ENCODE assay signal across 8 mouse cellular contexts in the genomic region with DNA sequence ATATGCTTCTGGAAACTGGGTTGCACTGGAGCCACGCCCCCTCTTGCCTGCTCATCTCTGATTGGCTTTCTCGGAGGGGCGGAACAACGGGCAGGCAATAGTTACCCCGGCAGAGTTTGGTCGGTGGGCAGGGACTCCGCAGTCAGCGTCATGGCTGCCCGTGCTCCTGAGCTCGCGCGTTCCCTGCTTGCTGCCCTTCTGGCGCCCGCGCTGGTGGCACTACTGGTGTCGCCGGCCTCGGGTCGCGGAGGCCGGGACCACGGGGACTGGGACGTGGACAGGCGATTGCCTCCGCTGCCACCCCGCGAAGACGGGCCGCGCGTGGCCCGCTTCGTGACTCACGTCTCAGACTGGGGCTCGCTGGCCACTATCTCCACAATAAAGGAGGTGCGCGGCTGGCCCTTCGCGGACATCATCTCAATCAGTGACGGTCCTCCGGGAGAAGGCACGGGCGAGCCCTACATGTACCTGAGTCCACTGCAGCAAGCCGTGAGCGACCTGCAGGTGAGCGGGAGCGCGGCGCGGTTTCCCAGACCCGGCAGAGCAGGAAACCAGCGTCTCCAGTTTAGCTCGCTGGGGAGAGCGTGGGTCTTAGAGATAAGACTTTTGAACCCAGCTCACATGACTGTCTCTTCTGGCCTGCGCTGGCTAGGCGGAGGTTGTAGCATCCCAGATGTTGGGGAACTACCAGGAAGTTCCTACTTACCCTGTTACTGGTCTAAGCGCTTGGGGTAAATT. TPM values are rescaled to one million over a fixed set of nuclear protein-coding genes. Genes with fewer than 3 reads are reported as not detected.
A peak's percentile ranks its signal among the peaks of the same experiment; 100 is the strongest.
DNase-seq lines count a peak whose midpoint lies in the region; ATAC-seq and TF ChIP-seq lines count a peak whose summit lies in the region.

Creg1 (plus strand) TSS at position 112 of the 738 bp plus-strand sequence.

- H3K4me1 ChIP-seq in bone marrow, adult 2 months (ENCODE audit: control insufficient read depth, insufficient read depth, low read length): peaks cover 9% of the 10 kb centered on the region
- H3K4me1 ChIP-seq in embryonic facial prominence, embryonic 15.5 days: peaks cover 11% of the 10 kb centered on the region
- H3K4me1 ChIP-seq in kidney, embryonic 15.5 days: peaks cover 30% of the 10 kb centered on the region

- no peaks in the 10 kb centered on the region for H3K9me3 ChIP-seq in embryonic facial prominence, embryonic 15.5 days (replicated peaks)
- H3K9me3 ChIP-seq in kidney, embryonic 15.5 days (replicated peaks): no peaks in the 10 kb centered on the region

- H3K4me3 ChIP-seq in bone marrow, adult 2 months (replicated peaks; ENCODE audit: control insufficient read depth, low read depth, low read length): peak within 1 kb of the TSS; percentile 92
- peak within 1 kb of the TSS; percentile 78 for H3K4me3 ChIP-seq in embryonic facial prominence, embryonic 15.5 days (replicated peaks)
- H3K4me3 ChIP-seq in kidney, embryonic 15.5 days (replicated peaks): peak within 1 kb of the TSS; percentile 86

- TF ChIP-seq CTCF in bone marrow, adult 2 months (IDR thresholded peaks at IDR 0.05; ENCODE audit: control insufficient read depth, insufficient read depth, low read length): no peak

- whole genome bisulfite sequencing in bone marrow, adult 2 months: under 1% methylated on average over 57 of the region's 57 CpGs
- under 1% methylated on average over 57 of the region's 57 CpGs for WGBS in embryonic facial prominence, embryonic 15.5 days
- WGBS in kidney, embryonic 15.5 days: under 1% methylated on average over 57 of the region's 57 CpGs

- peak; percentile 96 for ATAC-seq in embryonic facial prominence, embryonic 15.5 days (ENCODE audit: insufficient number of reproducible peaks, low FRiP score, low TSS enrichment, low read depth)
- ATAC-seq in kidney, embryonic 15.5 days (replicated peaks; ENCODE audit: low FRiP score): peak; percentile 97
- peak; percentile 93 for ATAC-seq in monocyte, adult 5-6 weeks (replicated peaks; ENCODE audit: insufficient number of reproducible peaks, low FRiP score, low TSS enrichment, poor library complexity, severe bottlenecking)

- peak; percentile 99 for TF ChIP-seq POLR2A in bone marrow, adult 2 months (IDR thresholded peaks at IDR 0.05; ENCODE audit: borderline replicate concordance, control insufficient read depth, low read depth, low read length)

- H3K9ac ChIP-seq in embryonic facial prominence, embryonic 15.5 days: peak within 1 kb of the TSS; percentile 51
- peak within 1 kb of the TSS; percentile 73 for H3K9ac ChIP-seq in kidney, embryonic 15.5 days

- H3K27ac ChIP-seq in bone marrow, adult 2 months (ENCODE audit: control insufficient read depth, insufficient read depth, low read depth, low read length, poor library complexity): peak within 1 kb of the TSS; percentile 90
- no peak within 1 kb of the TSS for H3K27ac ChIP-seq in embryonic facial prominence, embryonic 15.5 days (replicated peaks)
- peak within 1 kb of the TSS; percentile 75 for H3K27ac ChIP-seq in kidney, embryonic 15.5 days

- peak within 1 kb of the TSS; percentile 91 for H3K4me2 ChIP-seq in embryonic facial prominence, embryonic 15.5 days (replicated peaks)
- peak within 1 kb of the TSS; percentile 94 for H3K4me2 ChIP-seq in kidney, embryonic 15.5 days

- DNase-seq in 416B (ENCODE audit: low read depth) (peak; percentile 95), liver (peak; percentile 98)
- DNase-seq in heart, adult 9 months (ENCODE audit: low spot score in 2 of 2): peak; percentile 95
- peak; percentile 95 to 97 for DNase-seq in spleen, postnatal 4 days (ENCODE audit: low spot score in 2 of 2)

- H3K27me3 ChIP-seq in embryonic facial prominence, embryonic 15.5 days: no peaks in the 10 kb centered on the region
- H3K27me3 ChIP-seq in kidney, embryonic 15.5 days: peaks cover 22% of the 10 kb centered on the region

- no peaks in the 10 kb centered on the region for H3K36me3 ChIP-seq in embryonic facial prominence, embryonic 15.5 days
- H3K36me3 ChIP-seq in kidney, embryonic 15.5 days: no peaks in the 10 kb centered on the region

RNA-seq across cellular contexts. Expression of gene Creg1, which starts in this region (rescaled TPM):
- 288 and 312 TPM in 2 replicates for polyA plus RNA-seq in bone marrow, adult 2 months (2011; ENCODE audit: insufficient read depth, insufficient read length, low replicate concordance, missing spikeins)
- polyA plus RNA-seq in embryonic facial prominence, embryonic 15.5 days (2015; fragmentation: Nextera tagmentation; extraction: Ambion mirVana): 61.1 and 62.8 TPM in 2 replicates
- polyA plus RNA-seq in kidney, embryonic 15.5 days (2015; fragmentation: Nextera tagmentation; extraction: Ambion mirVana): 54.4 and 58.4 TPM in 2 replicates
- 97.4 to 180 TPM (median 175 TPM) in 3 replicates for total RNA-seq in monocyte, adult 5-6 weeks (2017)
